Mouse (Mus musculus): Measurements from ENCODE around the gene Cplx3. TPM values are rescaled to one million over a fixed set of nuclear protein-coding genes. Genes with fewer than 3 reads are reported as not detected.

The Cplx3 gene
- polyA plus RNA-seq, 1 experiment from 2014 or later = not detected

DNA sequence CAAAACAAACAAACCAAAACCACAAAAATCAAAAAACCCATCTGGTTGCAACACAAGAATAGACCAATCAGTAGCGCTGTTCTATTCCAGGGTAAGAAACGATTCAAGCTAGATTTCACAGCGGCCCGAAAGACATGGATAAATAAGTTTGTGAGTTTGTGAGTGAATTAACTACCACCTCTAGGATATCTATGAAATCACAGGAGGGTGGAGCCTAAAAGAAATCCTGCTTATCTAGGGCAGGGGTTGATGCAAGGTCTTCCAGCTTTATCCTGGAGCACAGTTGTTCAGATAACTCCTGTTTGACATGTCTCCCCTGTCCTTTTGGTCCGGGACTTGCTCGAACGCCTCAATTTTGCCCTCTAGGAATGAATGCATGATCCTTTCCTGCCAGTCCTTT is 45.8 kb downstream of the Cplx3 start:
- no peaks in the 10 kb centered on the region for H3K9me3 ChIP-seq (ENCODE audit: control insufficient read depth, low read length)
- peak overlapping the region; percentile 74 for H3K4me3 ChIP-seq (ENCODE audit: low read length)
- H3K27ac ChIP-seq (ENCODE audit: low read length) = no peak overlapping the region
- H3K36me3 ChIP-seq (ENCODE audit: control insufficient read depth, insufficient read depth, low read length) = no peaks in the 10 kb centered on the region
- 26% methylated on average over 7 of the region's 7 CpGs for WGBS
- peak overlapping the region; percentile 63 for H3K4me2 ChIP-seq (ENCODE audit: low read depth, low read length)
- H3K27me3 ChIP-seq (ENCODE audit: control insufficient read depth, insufficient read depth, low read depth, low read length) = no peaks in the 10 kb centered on the region
- H3K4me1 ChIP-seq (replicated peaks; ENCODE audit: control insufficient read depth, insufficient read depth, low read length) = peaks cover 18% of the 10 kb centered on the region
- no peak for ATAC-seq (ENCODE audit: low read depth)
- H3K9ac ChIP-seq (ENCODE audit: low read length) = peak overlapping the region; percentile 79

DNA sequence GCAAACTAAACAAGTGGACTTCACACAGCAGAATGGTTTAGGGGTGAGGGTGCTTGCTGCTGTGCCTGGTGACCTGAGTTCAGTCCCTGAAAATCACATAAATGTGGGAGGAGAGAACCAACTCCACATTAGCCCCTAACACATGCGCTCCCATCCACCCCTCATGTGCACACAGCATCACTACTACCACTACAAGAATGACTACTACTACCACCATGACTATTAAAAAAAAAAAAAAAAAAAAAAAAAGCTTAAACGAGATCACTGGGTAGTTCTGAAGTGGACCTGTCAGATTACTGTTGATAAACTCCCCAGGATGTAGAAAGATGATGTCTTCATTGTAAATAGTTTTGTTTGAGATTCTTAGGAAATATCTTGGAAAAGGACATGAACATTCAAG is 46.5 kb downstream of the Cplx3 start:
- ATAC-seq (ENCODE audit: low read depth) = no peak
- Histone ChIP-seq H3K27ac (ENCODE audit: low read length) (no peak overlapping the region), H3K4me2 (ENCODE audit: low read depth, low read length) (no peak overlapping the region), H3K4me3 (ENCODE audit: low read length) (no peak overlapping the region), H3K4me1 (replicated peaks; ENCODE audit: control insufficient read depth, insufficient read depth, low read length) (peaks cover 18% of the 10 kb centered on the region), H3K9ac (ENCODE audit: low read length) (no peak overlapping the region), H3K36me3 (ENCODE audit: control insufficient read depth, insufficient read depth, low read length) (no peaks in the 10 kb centered on the region), H3K27me3 (ENCODE audit: control insufficient read depth, insufficient read depth, low read depth, low read length) (no peaks in the 10 kb centered on the region), H3K9me3 (ENCODE audit: control insufficient read depth, low read length) (no peaks in the 10 kb centered on the region)
- 73% methylated on average over 2 of the region's 2 CpGs for WGBS

DNA sequence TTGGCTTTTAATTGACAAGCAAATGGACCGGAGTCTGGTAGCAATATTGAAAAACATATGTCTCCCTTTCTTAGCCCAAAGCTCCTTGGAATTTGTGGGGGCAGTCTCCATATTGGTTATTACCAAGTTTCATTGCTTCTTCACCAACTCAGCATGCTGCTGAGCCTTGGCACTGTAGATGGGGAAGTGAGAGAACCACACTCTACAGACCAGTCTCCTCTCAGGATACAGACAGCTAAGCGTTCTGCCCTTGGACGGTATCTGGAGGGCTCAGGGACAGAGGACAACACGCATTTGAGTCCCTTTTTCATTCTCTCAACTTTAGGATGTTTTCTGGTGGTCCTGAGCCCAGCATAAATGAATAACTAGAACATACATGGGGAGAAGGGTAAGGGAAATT is 47.5 kb downstream of the Cplx3 start:
- no peak overlapping the region for H3K27ac ChIP-seq (ENCODE audit: low read length)
- H3K4me3 ChIP-seq (ENCODE audit: low read length) = no peak overlapping the region
- H3K4me2 ChIP-seq (ENCODE audit: low read depth, low read length) = no peak overlapping the region
- no peaks in the 10 kb centered on the region for H3K36me3 ChIP-seq (ENCODE audit: control insufficient read depth, insufficient read depth, low read length)
- no peak for ATAC-seq (ENCODE audit: low read depth)
- no peaks in the 10 kb centered on the region for H3K9me3 ChIP-seq (ENCODE audit: control insufficient read depth, low read length)
- H3K4me1 ChIP-seq (replicated peaks; ENCODE audit: control insufficient read depth, insufficient read depth, low read length) = peaks cover 18% of the 10 kb centered on the region
- no peak overlapping the region for H3K9ac ChIP-seq (ENCODE audit: low read length)
- H3K27me3 ChIP-seq (ENCODE audit: control insufficient read depth, insufficient read depth, low read depth, low read length) = no peaks in the 10 kb centered on the region
- 83% methylated on average over 4 of the region's 4 CpGs for WGBS

DNA sequence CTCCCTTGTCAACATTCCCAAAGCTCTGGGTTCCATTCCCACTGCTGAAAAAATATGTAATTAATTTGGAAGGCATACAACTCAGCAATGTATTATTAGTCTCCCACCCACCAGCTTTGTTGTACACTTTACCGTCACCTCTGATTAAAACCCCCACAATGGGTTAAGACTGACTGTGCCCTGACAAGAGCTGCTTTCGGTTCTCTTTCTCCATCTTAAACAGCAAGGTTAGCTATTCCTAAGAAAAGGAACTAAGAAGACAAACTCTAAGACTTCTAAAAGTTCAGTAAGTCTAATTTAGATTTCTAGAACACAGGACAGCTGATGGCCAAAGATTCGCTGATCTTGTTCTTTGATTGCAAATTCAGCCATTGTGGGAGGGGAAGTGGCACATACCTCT is 48.9 kb downstream of the Cplx3 start:
- Histone ChIP-seq H3K4me1 (replicated peaks; ENCODE audit: control insufficient read depth, insufficient read depth, low read length) (peaks cover 10% of the 10 kb centered on the region), H3K27ac (ENCODE audit: low read length) (no peak overlapping the region), H3K27me3 (ENCODE audit: control insufficient read depth, insufficient read depth, low read depth, low read length) (no peaks in the 10 kb centered on the region), H3K9ac (ENCODE audit: low read length) (no peak overlapping the region), H3K36me3 (ENCODE audit: control insufficient read depth, insufficient read depth, low read length) (no peaks in the 10 kb centered on the region), H3K9me3 (ENCODE audit: control insufficient read depth, low read length) (no peaks in the 10 kb centered on the region), H3K4me3 (ENCODE audit: low read length) (no peak overlapping the region), H3K4me2 (ENCODE audit: low read depth, low read length) (no peak overlapping the region)
- 67% methylated on average over 3 of the region's 3 CpGs for WGBS
- no peak for ATAC-seq (ENCODE audit: low read depth)

DNA sequence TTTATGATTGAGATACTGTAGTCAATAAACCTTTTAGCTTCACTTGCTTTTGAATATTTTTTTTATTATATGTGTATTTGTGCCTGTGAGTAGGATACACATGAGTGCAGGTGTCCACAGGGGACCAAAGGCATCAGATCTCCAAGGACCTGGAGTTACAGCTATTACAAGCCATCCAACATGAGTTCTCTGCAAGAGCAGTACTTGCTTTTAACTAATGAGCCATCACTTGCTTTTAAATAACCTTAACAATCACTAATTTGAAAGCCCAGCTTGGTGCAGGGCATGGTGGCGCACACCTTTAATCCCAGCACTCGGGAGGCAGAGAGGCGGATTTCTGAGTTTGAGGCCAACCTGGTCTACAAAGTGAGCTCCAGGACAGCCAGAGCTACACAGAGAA is 51.3 kb downstream of the Cplx3 start:
- Histone ChIP-seq H3K27me3 (ENCODE audit: control insufficient read depth, insufficient read depth, low read depth, low read length) (no peaks in the 10 kb centered on the region), H3K9me3 (ENCODE audit: control insufficient read depth, low read length) (no peaks in the 10 kb centered on the region), H3K36me3 (ENCODE audit: control insufficient read depth, insufficient read depth, low read length) (no peaks in the 10 kb centered on the region), H3K27ac (ENCODE audit: low read length) (no peak overlapping the region), H3K4me1 (replicated peaks; ENCODE audit: control insufficient read depth, insufficient read depth, low read length) (peaks cover 3% of the 10 kb centered on the region; the same call in 1 of the 2 replicates), H3K9ac (ENCODE audit: low read length) (no peak overlapping the region), H3K4me2 (ENCODE audit: low read depth, low read length) (no peak overlapping the region), H3K4me3 (ENCODE audit: low read length) (no peak overlapping the region)
- ATAC-seq (ENCODE audit: low read depth) = no peak
- 52% methylated on average over 3 of the region's 3 CpGs for WGBS

DNA sequence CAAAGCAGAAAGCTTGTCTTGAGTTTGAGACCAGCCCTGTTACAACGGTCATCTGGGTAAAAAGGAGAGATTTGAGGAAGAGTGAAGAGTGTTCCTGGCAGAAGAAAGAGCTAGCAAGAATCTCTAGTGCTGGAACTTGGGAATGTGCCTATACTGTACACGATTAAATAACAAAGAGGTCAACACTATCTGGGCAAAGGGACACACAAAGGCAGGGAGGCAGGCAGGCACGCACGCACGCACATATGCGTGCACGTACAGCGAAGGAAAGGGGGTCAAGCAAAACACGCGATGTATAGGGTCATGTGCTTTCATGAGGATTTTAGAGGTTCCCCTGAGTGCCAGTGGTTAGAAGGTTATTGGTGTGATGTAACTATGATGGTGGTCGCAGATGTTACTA is 53.0 kb downstream of the Cplx3 start:
- H3K36me3 ChIP-seq (ENCODE audit: control insufficient read depth, insufficient read depth, low read length) = peaks cover 6% of the 10 kb centered on the region; the same call in 1 of the 2 replicates
- no peak overlapping the region for H3K4me2 ChIP-seq (ENCODE audit: low read depth, low read length)
- H3K27ac ChIP-seq (ENCODE audit: low read length) = no peak overlapping the region
- H3K27me3 ChIP-seq (ENCODE audit: control insufficient read depth, insufficient read depth, low read depth, low read length) = no peaks in the 10 kb centered on the region
- H3K4me3 ChIP-seq (ENCODE audit: low read length) = no peak overlapping the region
- 72% methylated on average over 11 of the region's 11 CpGs for WGBS
- ATAC-seq (ENCODE audit: low read depth) = no peak
- no peak overlapping the region for H3K9ac ChIP-seq (ENCODE audit: low read length)
- no peaks in the 10 kb centered on the region for H3K9me3 ChIP-seq (ENCODE audit: control insufficient read depth, low read length)
- H3K4me1 ChIP-seq (replicated peaks; ENCODE audit: control insufficient read depth, insufficient read depth, low read length) = peaks cover 3% of the 10 kb centered on the region; the same call in 1 of the 2 replicates

DNA sequence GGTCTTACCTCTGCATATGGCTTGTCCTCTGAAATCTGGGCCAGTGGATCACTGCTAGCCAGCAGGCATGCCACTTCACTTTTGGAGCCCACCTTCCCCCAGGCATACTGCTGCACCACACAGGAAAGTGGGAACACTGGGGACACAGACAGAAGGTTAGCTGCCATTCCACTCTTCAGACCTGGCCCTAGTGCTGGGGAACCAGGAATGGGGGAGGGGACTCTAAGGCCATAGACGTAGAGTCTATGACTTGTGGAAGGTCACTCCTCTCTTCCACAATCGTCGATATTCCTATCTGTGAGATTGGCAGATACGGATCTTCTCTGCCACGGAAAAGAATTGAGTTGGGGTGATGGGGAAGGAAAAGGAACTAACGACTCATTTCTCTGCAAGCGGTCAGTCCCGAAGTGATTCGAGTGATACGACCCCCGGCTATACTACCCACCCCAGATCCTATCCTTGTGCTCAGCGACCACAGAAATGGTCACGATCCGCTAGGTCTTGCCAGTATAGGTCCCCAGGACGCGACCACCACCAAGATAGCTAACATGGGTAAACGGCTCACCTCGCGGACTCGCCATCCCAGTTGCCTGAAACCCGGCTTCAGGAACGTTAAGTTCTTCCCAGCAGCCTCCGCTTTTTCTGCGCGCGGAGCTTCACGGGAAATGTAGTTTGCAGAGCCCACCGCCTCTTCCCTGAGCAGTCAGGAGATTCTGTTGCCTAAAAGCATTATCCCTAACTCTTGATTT is 53.8 kb downstream of the Cplx3 start, which contains the start of gene Mpi:
TSS of gene Mpi (minus strand) at position 625 of the 749 bp plus-strand sequence.
- Histone ChIP-seq H3K4me2 (ENCODE audit: low read depth, low read length) (peak within 1 kb of the TSS; percentile 57), H3K9ac (ENCODE audit: low read length) (peak within 1 kb of the TSS; percentile 77), H3K27ac (ENCODE audit: low read length) (no peak within 1 kb of the TSS), H3K9me3 (ENCODE audit: control insufficient read depth, low read length) (no peaks in the 10 kb centered on the region), H3K27me3 (ENCODE audit: control insufficient read depth, insufficient read depth, low read depth, low read length) (no peaks in the 10 kb centered on the region), H3K4me1 (replicated peaks; ENCODE audit: control insufficient read depth, insufficient read depth, low read length) (peaks cover 3% of the 10 kb centered on the region; the same call in 1 of the 2 replicates), H3K36me3 (ENCODE audit: control insufficient read depth, insufficient read depth, low read length) (peaks cover 6% of the 10 kb centered on the region; the same call in 1 of the 2 replicates), H3K4me3 (ENCODE audit: low read length) (peak within 1 kb of the TSS; percentile 66)
- ATAC-seq (ENCODE audit: low read depth) = peak; percentile 49
- WGBS = 2% methylated on average over 28 of the region's 28 CpGs

DNA sequence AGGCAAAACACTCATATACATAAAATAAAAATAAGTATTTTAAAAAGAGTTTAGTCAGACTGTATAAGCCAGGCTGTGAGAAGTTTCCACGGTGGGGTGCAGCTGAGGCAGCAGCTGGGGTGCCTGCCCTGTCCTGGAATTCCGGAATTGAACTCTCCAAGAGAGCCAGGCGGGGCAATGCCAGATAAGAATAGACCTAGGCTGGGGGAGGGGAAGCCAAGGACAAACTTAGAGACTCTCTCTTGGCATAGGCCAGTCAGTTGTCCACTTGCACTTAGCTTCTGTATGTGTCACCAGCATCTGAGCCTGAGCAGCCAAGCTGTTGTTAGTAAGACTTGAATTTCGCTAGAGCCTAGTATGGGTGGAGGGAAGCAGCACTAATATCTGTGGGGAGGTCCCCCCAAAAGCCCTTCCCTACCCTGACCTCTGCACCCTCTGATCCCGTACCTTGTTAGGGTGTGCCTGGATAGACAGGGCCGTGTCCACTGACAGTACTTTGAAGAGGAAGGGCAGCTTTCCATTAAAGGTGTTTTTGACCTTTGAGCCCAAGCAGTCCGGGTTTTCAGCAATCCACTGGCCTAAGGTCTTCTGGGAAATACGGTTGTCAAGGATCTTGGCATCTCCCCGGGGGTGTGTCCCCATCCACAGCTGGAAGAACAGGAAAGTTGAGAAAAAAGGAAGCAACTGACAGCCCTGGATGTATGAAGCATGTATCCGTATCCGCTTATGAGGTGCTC is 55.8 kb downstream of the Cplx3 start:
- Histone ChIP-seq H3K4me1 (replicated peaks; ENCODE audit: control insufficient read depth, insufficient read depth, low read length) (peaks cover 3% of the 10 kb centered on the region; the same call in 1 of the 2 replicates), H3K36me3 (ENCODE audit: control insufficient read depth, insufficient read depth, low read length) (peaks cover 6% of the 10 kb centered on the region; the same call in 1 of the 2 replicates), H3K9me3 (ENCODE audit: control insufficient read depth, low read length) (no peaks in the 10 kb centered on the region), H3K4me3 (ENCODE audit: low read length) (no peak overlapping the region), H3K9ac (ENCODE audit: low read length) (no peak overlapping the region), H3K27ac (ENCODE audit: low read length) (no peak overlapping the region), H3K4me2 (ENCODE audit: low read depth, low read length) (no peak overlapping the region), H3K27me3 (ENCODE audit: control insufficient read depth, insufficient read depth, low read depth, low read length) (no peaks in the 10 kb centered on the region)
- WGBS = 75% methylated on average over 11 of the region's 11 CpGs
- no peak for ATAC-seq (ENCODE audit: low read depth)
